Mouse (Mus musculus) embryonic facial prominence, embryonic 10.5 days (tissue): ENCODE data around the gene Sp2. TPM values are rescaled to one million over a fixed set of nuclear protein-coding genes. Genes with fewer than 3 reads are reported as not detected.
A peak's percentile ranks its signal among the peaks of the same experiment; 100 is the strongest.

ENCODE experiments used
- DNase-seq: peaks from one replicate; pipeline ENCODE4 v3.0.0-alpha.2; 2017; ENCODE audit warnings: low spot score
- H3K27ac ChIP-seq: fragments of 300-500 bp; sonication (generic); replicated peaks from 2 replicates; pipeline ENCODE4 v1.5.1; 2016; ENCODE audit warnings: mild to moderate bottlenecking
- H3K27me3 ChIP-seq: fragments of 300-500 bp; sonication (generic); replicated peaks from 2 replicates; pipeline ENCODE4 v1.6.1; 2016; ENCODE audit warnings: low read depth, mild to moderate bottlenecking; ENCODE audit not compliant: poor library complexity, severe bottlenecking
- H3K36me3 ChIP-seq: fragments of 300-500 bp; sonication (generic); replicated peaks from 2 replicates; pipeline ENCODE4 v1.6.1; 2016; ENCODE audit warnings: mild to moderate bottlenecking, moderate library complexity
- H3K4me1 ChIP-seq: fragments of 300-500 bp; sonication (generic); 2 replicates; pipeline ENCODE4 v1.6.1; 2016
- H3K4me3 ChIP-seq: fragments of 300-500 bp; sonication (generic); 2 replicates; pipeline ENCODE4 v1.5.1; 2016; ENCODE audit warnings: mild to moderate bottlenecking, moderate library complexity
- H3K9me3 ChIP-seq: fragments of 300-500 bp; sonication (generic); 2 replicates; pipeline ENCODE4 v1.6.1; 2016; ENCODE audit warnings: mild to moderate bottlenecking
- WGBS: fragments of 180-500 bp; shearing (Covaris S2); methylation state at CpG from one replicate; pipeline ENCODE4 v1.1.7; 2016; 5-methylcytosine and 5-hydroxymethylcytosine counted together
- polyA plus RNA-seq: library from polyadenylated mRNA; unstranded; fragments of >200 nt; fragmentation: Nextera tagmentation; extraction: Ambion mirVana; gene quantifications from 2 replicates; pipeline ENCODE4 v1.2.1, GENCODE M21; 2016

Gene Sp2
- polyA plus RNA-seq, 1 experiment from 2014 or later = 27.9 TPM

DNA sequence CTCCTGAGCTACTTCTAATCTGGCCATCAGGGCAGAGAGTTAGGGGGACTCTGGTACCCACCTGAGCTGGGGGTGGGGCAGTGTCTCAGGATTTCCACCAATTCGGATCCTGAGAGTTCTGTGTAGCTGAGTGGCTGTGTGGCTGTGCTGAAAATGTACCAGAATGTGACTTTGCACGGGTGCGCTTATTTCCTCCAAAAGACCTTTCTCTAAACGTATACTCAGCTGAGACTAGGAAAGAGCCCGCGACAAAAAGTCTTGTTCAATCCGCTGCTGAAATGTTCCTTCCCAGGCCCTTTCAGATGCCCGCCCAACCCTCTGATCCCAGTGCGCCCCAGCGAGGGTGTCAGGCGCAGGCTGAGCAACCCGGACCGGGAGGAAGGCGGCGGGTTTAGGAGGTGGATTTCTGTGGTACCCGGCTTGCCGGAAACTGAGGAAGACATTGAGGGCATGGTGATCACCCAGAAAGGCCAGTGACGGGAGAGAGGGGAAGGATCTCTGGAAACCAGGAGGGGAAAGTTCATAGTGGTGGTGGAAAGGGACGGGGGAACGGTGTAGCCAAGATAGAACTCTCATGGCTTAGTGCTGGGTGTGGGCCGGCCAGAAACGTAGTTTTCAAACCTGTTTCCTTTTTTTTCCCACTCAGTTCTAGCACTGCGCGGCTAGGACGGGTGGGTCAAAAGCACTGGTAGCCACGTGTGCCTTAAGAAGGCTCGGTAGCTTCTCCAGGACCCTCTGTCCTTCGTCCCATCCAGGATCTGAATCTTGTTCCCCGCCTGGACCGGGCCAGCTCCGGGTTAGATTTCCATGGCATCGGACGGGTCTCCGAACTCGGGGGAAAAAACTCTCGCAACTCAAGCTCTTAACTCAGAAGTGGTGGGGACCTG is 35.2 kb upstream of the Sp2 start:
- WGBS = under 1% methylated on average over 36 of the region's 36 CpGs

DNA sequence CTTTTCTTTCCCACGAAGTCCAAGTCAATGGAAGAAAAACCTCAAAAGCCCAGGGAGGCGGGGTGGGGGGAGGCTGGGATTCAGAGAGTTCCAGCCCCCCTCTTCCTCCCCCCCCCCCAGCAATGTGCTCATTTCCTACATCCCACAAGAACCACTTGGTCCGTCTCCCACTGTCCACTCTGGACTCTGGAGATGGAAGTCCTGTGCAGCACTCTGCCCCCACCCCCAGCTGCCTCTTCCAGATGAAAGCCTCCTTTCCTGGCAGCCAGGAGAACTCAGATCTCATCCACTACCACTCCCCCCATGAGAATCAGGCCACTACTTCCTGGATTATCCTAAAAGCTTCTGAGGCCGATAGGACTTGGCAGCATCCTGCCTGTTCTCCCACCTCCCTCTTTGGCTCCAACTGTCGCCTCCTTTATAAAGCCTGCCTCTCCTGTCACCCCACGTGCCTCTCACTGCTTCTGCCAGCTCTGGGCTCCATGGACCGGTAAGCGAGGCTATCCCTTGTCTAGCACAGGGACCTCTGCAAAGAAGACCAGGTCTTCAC is 30.4 kb upstream of the Sp2 start, which contains the start of gene Sp6:
Gene Sp6, plus strand, starts transcription at position 274 of the 550 bp plus-strand sequence.
- no peak for DNase-seq
- Histone ChIP-seq H3K36me3 (no peaks in the 10 kb centered on the region), H3K27me3 (peaks cover 99% of the 10 kb centered on the region), H3K9me3 (no peaks in the 10 kb centered on the region), H3K27ac (no peak within 1 kb of the TSS), H3K4me3 (no peak within 1 kb of the TSS), H3K4me1 (peaks cover 33% of the 10 kb centered on the region)
- WGBS = 36% methylated on average over 8 of the region's 8 CpGs

More for the DNA sequence above, 35.2 kb upstream of the Sp2 start:
- no peaks in the 10 kb centered on the region for H3K9me3 ChIP-seq
- peak overlapping the region; percentile 57 for H3K4me3 ChIP-seq
- no peak overlapping the region for H3K27ac ChIP-seq
- DNase-seq = peak; percentile 60
- peaks cover 100% of the 10 kb centered on the region for H3K27me3 ChIP-seq
- H3K4me1 ChIP-seq = peaks cover 49% of the 10 kb centered on the region
- H3K36me3 ChIP-seq = no peaks in the 10 kb centered on the region

GRCm38 (mm10) chr11:97009198-97009790 is 26.5 kb upstream of the Sp2 start:
- Histone ChIP-seq H3K27me3 (peaks cover 82% of the 10 kb centered on the region), H3K36me3 (no peaks in the 10 kb centered on the region), H3K4me3 (no peak overlapping the region), H3K27ac (no peak overlapping the region), H3K9me3 (no peaks in the 10 kb centered on the region), H3K4me1 (peaks cover 40% of the 10 kb centered on the region)
- DNase-seq = no peak
- 53% methylated on average over 8 of the region's 8 CpGs for WGBS

DNA sequence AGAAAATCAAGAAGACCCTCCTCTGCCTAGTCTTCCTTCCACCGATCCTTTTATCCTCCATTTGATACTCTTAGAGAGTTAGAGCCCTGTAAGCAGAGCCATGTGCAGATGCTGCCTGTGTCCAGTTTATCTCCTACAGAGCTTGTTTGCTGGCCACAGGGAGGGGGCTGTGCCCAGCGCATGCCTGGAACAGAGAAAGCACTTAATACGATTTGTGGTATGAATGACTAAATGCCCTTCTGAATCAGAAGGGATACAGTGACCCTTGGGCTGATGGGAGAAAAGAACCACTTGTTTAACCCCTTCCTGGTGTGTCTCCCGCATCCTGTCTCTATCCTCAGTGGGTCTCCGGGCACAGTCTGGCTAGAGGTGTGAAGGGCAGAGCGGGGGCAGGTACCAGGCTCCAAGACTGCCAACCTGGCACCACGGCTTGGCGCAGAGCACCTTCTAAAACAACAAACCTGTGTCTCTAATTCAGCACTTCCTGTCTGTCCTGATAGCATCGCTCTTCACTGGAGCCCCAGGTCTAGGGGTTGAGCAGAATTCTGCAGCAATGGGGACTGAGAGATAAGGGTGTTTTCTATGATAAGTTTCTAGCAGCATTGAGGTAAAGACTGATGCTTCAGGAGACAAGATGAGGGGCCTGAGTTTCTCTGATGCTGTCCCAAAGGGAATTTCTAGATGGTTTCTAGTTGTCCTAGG is 24.5 kb upstream of the Sp2 start:
- Histone ChIP-seq H3K9me3 (no peaks in the 10 kb centered on the region), H3K27ac (no peak overlapping the region), H3K36me3 (no peaks in the 10 kb centered on the region), H3K4me1 (peaks cover 43% of the 10 kb centered on the region), H3K27me3 (peaks cover 82% of the 10 kb centered on the region), H3K4me3 (no peak overlapping the region)
- DNase-seq = no peak
- WGBS = 69% methylated on average over 9 of the region's 9 CpGs

- H3K9me3 ChIP-seq = no peaks in the 10 kb centered on the region
- no peak for DNase-seq
- no peak overlapping the region for H3K4me3 ChIP-seq
- peaks cover 37% of the 10 kb centered on the region for H3K4me1 ChIP-seq
- peaks cover 83% of the 10 kb centered on the region for H3K27me3 ChIP-seq
- no peak overlapping the region; the same call in 1 of the 2 replicates for H3K27ac ChIP-seq
- no peaks in the 10 kb centered on the region for H3K36me3 ChIP-seq
- WGBS = 38% methylated on average over 5 of the region's 5 CpGs
These were observed 20.4 kb upstream of the Sp2 start for GRCm38 (mm10) chr11:97003170-97003569.

DNA sequence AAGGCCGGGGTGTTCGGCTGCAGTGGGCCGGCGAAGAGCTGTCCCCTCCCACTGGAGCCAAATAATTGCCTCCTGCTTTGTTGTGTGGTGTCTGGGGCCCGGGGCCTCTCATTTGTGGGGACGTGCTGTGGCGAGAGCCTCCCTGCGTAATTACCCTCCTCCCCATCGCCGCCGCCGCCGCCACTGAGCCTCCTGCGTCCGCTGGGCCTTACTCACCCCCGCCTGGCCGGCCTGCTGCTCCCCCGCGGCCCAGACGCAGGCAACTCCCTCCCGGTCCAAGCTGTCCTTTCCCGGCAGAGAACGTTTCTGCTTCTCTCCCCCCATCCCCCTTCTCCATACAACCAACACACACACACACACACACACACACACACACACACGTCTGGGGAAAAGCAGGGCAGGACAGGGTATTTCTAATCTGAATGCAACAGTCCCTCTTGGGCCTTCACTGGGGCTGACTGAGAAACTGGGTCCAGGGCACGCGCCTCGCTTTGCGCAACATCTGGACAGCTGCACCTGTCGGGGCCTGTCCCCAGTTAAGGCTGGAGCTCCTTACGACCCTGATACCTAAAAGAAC is 14.7 kb upstream of the Sp2 start:
- peak overlapping the region; percentile 49 for H3K4me3 ChIP-seq
- H3K27ac ChIP-seq = peak overlapping the region; percentile 79
- WGBS = 4% methylated on average over 30 of the region's 30 CpGs
- DNase-seq = peak; percentile 74
- H3K9me3 ChIP-seq = no peaks in the 10 kb centered on the region
- no peaks in the 10 kb centered on the region for H3K36me3 ChIP-seq
- H3K27me3 ChIP-seq = peaks cover 92% of the 10 kb centered on the region
- peaks cover 61% of the 10 kb centered on the region for H3K4me1 ChIP-seq

DNA sequence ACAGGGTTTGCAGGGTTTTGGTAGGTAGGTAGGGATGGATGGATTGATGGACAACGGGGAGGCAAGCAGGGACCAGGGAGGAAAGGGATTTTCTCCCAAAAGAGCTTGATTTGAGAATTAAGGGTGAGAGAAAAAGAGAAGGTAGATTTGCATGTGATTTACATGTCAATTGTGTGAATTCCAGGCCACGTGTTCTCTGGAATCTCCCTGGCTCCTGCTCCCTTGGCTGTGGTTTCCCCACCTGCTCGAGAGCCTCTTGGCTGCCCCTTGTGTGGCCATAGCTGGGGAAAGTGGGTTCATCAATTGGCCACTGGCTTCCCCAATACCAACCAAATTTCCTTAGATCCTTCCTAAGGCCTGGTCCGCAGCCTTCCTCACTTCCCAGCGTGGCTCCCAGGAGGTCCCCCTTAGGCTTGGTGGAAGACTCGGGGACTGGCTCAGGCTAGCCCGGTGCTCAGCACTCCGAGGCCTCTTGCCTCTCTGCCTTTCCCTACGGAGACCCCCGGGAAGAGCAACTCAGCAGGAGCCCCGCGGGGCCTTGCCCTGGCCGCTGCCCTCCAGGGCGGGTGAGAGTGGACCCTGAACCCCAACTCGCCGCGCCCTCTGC is 14.1 kb upstream of the Sp2 start:
- no peaks in the 10 kb centered on the region for H3K9me3 ChIP-seq
- no peak for DNase-seq
- peak overlapping the region; percentile 79 for H3K27ac ChIP-seq
- no peaks in the 10 kb centered on the region for H3K36me3 ChIP-seq
- H3K4me3 ChIP-seq = peak overlapping the region; percentile 49
- peaks cover 87% of the 10 kb centered on the region for H3K27me3 ChIP-seq
- peaks cover 67% of the 10 kb centered on the region for H3K4me1 ChIP-seq
- WGBS = 12% methylated on average over 17 of the region's 17 CpGs

- Histone ChIP-seq H3K4me3 (no peak overlapping the region), H3K27me3 (peaks cover 85% of the 10 kb centered on the region), H3K27ac (peak overlapping the region; percentile 49; the same call in 1 of the 2 replicates), H3K36me3 (no peaks in the 10 kb centered on the region), H3K4me1 (peaks cover 69% of the 10 kb centered on the region), H3K9me3 (no peaks in the 10 kb centered on the region)
- DNase-seq = no peak
- 69% methylated on average over 15 of the region's 15 CpGs for WGBS
These were observed 13.3 kb upstream of the Sp2 start for GRCm38 (mm10) chr11:96995836-96996772.

- Histone ChIP-seq H3K36me3 (no peaks in the 10 kb centered on the region), H3K27ac (peak overlapping the region; percentile 49), H3K9me3 (no peaks in the 10 kb centered on the region), H3K4me3 (peak overlapping the region; percentile 1; the same call in 1 of the 2 replicates), H3K4me1 (peaks cover 64% of the 10 kb centered on the region), H3K27me3 (peaks cover 76% of the 10 kb centered on the region)
- no peak for DNase-seq
- WGBS = 9% methylated on average over 5 of the region's 5 CpGs
These were observed 12.3 kb upstream of the Sp2 start for GRCm38 (mm10) chr11:96995031-96995430.

GRCm38 (mm10) chr11:96992722-96993311 is 10.1 kb upstream of the Sp2 start:
- no peaks in the 10 kb centered on the region for H3K36me3 ChIP-seq
- peaks cover 71% of the 10 kb centered on the region for H3K4me1 ChIP-seq
- H3K27ac ChIP-seq = peak overlapping the region; percentile 10
- no peaks in the 10 kb centered on the region for H3K9me3 ChIP-seq
- DNase-seq = no peak
- peaks cover 74% of the 10 kb centered on the region for H3K27me3 ChIP-seq
- WGBS = 30% methylated on average over 8 of the region's 8 CpGs
- H3K4me3 ChIP-seq = no peak overlapping the region; the same call in 1 of the 2 replicates

DNA sequence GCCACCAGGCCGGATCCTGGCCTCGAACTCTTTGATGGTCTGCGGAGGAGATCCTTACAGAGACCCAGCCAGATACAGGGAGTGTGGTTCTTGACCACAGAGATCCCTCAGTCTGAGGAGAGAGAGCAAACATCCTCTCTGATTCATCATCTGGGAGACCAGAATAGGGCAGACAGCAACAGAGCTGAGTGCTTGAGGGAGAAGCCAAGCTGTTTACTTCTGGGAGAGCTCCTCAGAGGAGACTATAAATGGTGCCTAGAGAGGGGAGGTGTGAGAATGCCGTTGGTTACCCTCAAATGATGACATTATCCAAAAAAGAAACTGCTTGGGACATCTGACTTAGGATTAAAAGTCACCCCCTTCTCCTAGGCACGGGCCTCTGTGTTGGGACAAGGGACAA is 8.7 kb upstream of the Sp2 start:
- peaks cover 74% of the 10 kb centered on the region for H3K27me3 ChIP-seq
- no peak overlapping the region for H3K4me3 ChIP-seq
- H3K9me3 ChIP-seq = no peaks in the 10 kb centered on the region

More for the DNA sequence above, 8.7 kb upstream of the Sp2 start:
- no peak for DNase-seq
- WGBS = 80% methylated on average over 5 of the region's 5 CpGs
- Histone ChIP-seq H3K27ac (no peak overlapping the region), H3K36me3 (no peaks in the 10 kb centered on the region), H3K4me1 (peaks cover 65% of the 10 kb centered on the region)
